Mouse (Mus musculus): ENCODE data around the gene Dusp14. TPM values are rescaled to one million over a fixed set of nuclear protein-coding genes. Genes with fewer than 3 reads are reported as not detected.

Gene Dusp14
- polyA plus RNA-seq, 1 experiment from 2014 or later, result 13.3 TPM

- no peaks in the 10 kb centered on the region for H3K9me3 ChIP-seq
- H3K36me3 ChIP-seq, result peaks cover 100% of the 10 kb centered on the region
- no peak overlapping the region for H3K27ac ChIP-seq
Observed at GRCm38 (mm10) chr11:83998993-83999392, 70.1 kb downstream of the Dusp14 start.

More at GRCm38 (mm10) chr11:83998993-83999392, 70.1 kb downstream of the Dusp14 start:
- H3K4me3 ChIP-seq, result no peak overlapping the region
- H3K4me1 ChIP-seq (replicated peaks), result no peaks in the 10 kb centered on the region
- H3K27me3 ChIP-seq (ENCODE audit: insufficient read depth, poor library complexity, severe bottlenecking), result no peaks in the 10 kb centered on the region
- DNase-seq (ENCODE audit: low spot score), result no peak
- 95% methylated on average over 3 of the region's 3 CpGs for WGBS

Other genes with a start within 250 kb of the Dusp14 start
- gene Hnf1b, start 219.2 kb downstream of the Dusp14 start, polyA plus RNA-seq (2016; fragmentation: Nextera tagmentation; extraction: Ambion mirVana), result not detected in 2 replicates
- gene Ddx52, start 127.2 kb downstream of the Dusp14 start, polyA plus RNA-seq (2016; fragmentation: Nextera tagmentation; extraction: Ambion mirVana), result 32.3 and 40.2 TPM in 2 replicates
- 11.3 and 15.9 TPM in 2 replicates for gene Synrg, start 104.8 kb downstream of the Dusp14 start, polyA plus RNA-seq (2016; fragmentation: Nextera tagmentation; extraction: Ambion mirVana)
- 30.5 and 36.1 TPM in 2 replicates for gene Tada2a, start 60.3 kb upstream of the Dusp14 start, polyA plus RNA-seq (2016; fragmentation: Nextera tagmentation; extraction: Ambion mirVana)
- 21.7 and 22.6 TPM in 2 replicates for gene Acaca, start 60.4 kb upstream of the Dusp14 start, polyA plus RNA-seq (2016; fragmentation: Nextera tagmentation; extraction: Ambion mirVana)
- gene Gm11437, start 98.2 kb upstream of the Dusp14 start, polyA plus RNA-seq (2016; fragmentation: Nextera tagmentation; extraction: Ambion mirVana), result 0.12 TPM in 1 of 2 replicates, not detected in the other